Mouse (Mus musculus) adipocyte (in vitro differentiated cells): ENCODE data around the gene Pde2a.

Experiments used
- DNase-seq: peaks from one replicate; pipeline ENCODE4 v3.0.0-alpha.2; 2016; ENCODE audit warnings: low spot score

Pde2a gene

DNA sequence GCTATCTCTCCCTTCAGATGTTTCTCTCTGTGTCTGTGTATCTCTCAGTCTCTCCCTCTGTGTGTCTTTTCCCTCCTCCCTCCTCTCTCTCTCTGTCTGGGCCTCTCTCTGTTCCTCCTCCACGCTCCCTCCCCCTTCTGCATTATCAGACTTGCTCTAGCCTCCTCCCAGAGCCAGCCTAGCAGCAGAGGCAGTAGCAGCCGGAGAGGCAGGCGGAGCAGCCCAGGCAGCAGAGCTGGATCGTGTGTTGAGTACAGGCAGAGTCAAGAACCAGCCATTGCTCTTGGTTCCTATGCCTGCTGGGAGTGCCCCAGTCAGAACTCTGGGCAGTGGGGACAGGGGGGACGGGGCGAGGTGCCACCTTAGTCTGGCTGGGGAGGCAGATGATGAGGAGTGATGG lies at the start of gene Pde2a:
Gene Pde2a, plus strand, starts transcription at position 163 of the 400 bp plus-strand sequence.
- DNase-seq: no peak

DNA sequence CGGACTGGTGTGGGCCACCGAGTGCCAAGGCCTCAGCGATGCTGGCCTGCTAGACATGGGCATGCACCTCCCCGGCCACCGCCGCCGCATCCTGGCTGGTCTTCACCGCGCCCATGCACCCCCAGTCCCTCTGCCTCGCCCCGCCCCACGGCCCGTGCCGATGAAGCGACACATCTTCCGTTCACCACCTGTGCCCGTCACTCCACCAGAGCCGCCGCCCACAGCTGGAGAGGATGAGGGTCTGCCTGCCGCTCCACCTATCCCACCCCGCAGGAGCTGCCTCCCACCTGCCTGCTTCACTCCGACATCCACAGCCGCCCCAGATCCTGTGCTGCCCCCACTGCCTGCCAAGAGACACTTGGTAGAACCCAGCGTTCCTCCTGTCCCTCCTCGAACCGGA lies 48.4 kb upstream of the Pde2a start:
- DNase-seq: no peak

DNA sequence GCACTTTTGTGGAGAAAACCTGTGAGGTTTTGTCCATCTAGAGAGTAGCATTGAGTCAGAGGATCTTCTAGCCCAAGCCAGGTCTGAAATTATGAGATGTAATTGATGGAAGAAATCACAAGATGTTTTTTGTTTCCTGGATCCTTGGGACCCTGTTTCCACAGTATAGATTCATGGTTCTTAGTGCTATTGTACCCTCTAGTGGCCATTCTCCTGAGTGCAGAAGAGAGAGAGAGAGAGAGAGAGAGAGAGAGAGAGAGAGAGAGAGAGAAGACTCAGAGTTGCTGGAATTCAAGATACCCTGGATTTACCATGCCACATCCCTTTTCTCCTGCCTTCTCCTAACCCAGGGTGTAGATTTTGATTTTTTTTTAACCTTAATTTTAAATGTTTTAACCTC lies 47.3 kb upstream of the Pde2a start:
- peak; percentile 48 for DNase-seq

DNA sequence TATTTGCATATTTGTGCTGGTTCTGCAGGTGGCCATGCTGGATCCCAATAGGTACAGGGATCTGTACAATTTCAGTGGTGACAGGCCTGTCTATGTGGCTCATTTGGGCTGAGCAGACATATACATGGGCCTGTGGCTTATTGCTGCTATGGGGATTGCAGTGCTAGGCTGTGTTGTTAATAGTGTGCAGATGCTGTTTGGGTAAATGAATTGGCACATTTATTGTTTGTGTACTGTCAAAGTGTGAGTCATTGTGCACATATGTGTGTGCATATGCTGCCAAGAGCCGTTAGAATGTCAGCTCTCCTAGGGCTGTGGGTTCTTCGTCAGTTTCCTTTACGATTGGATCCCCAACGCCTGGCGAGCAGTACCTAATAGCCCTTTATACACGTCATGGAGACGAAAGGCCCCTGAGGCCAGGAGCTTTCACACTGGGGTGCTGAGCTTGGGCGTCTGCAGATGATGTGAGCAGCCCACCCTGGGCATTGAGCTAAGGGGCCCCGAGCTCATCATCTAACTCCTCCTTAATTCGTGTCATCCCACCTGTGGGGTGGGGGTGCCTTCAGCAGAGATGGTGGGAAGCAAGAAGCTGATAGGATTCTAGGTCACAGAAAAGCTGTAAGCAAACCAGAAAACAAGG lies 44.7 kb upstream of the Pde2a start:
- DNase-seq: no peak

DNA sequence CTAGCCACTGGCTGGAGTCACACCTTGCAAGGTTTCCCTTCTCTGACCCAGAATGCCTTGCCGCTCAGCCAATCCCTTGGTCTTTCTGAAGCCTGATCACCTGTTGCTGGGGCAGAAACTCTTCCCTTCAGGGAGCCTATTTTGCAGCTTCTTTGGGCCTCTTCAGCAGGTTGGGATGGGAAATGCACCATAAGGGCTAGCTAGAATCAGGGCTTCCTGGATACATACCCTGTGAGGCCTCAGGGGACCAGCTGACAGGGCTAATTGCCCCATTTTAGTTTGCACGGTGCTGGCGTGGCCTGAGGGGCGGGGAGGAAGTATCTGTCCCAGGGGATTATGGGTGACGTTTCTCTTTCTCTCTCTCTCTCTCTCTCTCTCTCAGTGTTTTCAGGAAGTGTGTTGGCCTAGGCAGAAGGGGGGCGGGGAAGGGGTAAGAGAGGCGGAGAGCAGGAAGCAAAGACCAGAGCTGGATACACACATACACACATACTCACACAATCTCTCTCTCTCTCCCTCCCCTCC lies 43.7 kb upstream of the Pde2a start:
- DNase-seq: peak; percentile 40

DNA sequence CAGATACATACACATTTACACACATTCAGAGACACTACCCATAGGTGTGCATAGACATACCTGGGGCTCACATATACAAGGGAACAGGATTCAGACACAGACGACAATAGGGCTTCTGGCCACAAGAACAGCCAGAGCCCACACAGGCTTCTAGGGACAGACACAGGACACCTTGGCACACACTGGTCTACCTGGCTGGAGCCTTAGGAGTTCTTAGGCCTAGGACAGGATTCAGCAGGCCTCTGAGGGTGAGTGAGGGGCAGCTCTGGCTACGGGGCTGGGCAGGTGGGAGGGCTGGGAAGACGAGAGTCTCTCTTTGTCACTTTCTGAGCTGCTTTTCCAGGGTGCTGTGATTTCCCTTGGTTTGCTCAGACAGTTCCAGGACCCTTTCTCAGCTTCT lies 43.2 kb upstream of the Pde2a start:
- no peak for DNase-seq

DNA sequence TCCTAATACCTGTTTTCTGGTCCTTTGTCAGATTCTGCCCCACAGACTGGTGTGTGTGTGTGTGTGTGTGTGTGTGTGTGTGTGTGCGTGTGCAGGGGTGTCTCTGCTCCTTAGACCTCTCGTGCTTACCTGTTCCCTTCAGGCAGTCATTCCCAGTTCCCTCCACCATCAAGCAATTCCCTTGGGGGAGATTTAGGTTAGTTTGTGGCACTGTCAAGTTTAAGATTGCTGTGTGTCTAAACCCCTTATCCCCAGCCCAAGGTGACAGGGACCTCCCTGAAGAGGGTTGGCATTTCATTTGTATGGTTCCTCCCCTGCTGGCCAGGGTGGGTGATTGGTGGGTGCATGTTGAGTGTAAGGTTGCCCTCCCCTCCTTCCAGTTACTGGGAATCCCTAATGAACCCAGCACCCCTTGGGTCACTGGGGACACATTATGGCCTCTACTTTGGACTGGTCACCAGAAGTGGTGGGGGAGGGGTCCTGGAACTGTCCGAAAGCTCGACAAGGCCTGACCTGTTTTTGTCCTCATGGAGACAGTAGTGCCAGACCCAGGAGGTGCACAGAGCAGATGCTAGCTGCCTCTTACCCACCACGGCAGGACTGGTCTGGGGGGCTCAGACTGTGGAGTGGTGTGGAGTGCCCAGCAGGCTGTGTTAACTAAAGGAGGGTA lies 42.6 kb upstream of the Pde2a start:
- DNase-seq: no peak

DNA sequence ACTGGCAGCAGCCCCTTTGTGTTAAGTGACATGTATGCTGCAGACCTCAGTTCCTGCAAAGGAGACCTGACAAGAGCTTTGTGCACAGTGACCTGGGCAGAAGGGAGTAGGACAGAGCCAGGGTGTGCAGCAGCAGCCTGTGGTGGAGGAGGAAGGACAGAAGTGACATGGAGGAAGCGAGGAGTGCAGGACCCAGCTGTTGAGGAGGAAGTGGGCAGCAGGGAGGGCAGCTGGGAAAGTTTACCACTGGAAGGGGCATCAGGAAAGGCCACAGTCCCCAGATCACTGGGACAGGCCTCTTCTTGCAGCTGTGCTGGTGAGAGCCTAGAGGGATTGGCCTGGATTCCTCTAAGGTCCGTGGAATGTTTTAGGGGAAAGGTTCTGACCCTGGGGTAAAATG lies 41.8 kb upstream of the Pde2a start:
- no peak for DNase-seq

DNA sequence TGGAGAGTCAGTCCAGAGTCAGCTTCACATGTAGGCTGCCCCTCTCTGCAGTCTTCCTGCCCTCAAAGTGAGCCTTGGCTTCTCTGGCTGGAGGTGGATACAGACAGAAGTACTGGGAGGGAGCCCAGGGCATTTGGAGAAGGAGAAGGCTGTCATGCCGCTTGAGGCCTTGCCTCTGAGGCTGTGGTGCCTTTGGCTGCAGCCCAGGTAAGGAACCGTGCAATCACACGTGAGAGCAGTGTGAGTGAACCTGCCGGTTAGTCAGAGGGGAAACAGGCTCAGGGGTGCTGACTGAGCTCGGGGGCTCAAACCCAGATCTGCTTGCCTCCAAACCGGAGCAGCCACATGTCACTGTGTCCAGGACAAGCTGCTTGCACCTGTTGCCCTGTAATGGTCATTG lies 40.0 kb upstream of the Pde2a start:
- no peak for DNase-seq

DNA sequence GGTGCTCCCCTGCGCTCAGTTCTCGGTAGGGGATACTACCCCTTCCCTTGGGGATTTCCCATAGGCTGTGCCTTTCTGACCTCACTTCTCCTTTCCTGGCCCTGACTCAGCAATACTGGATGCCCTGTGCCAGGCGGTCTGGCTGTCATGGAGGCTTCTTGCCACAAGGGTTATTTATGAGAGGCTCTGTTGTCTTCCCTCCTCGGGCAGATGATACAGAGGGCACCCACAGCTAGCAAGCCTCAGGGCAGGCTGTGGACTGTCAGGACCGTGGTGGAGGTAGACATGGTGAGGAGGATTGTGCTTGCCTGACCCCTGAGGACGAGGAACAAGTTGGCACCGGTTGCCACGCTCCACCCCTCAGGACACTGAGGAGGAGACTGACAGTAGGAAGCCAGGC lies 39.1 kb upstream of the Pde2a start:
- peak; percentile 10 for DNase-seq

DNA sequence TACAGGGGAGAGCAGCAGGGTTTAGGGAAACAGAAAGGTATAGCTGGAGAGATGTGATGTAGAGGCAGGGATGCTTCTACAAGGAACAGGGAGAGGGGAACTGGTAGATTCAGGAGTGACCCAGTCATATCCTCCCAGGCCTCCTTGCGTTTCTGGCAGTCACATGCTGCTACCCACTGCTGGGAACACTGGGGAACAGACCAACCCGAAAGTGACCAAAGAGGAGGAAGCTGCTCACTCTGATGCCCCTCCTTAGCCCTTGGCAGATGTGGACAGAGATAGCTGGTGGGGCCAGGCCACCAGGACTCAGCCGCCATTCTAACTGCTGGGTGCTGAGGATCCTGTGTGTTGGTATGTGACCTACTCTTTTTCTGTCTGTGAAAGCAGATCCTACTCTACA lies 37.7 kb upstream of the Pde2a start:
- DNase-seq: no peak

DNA sequence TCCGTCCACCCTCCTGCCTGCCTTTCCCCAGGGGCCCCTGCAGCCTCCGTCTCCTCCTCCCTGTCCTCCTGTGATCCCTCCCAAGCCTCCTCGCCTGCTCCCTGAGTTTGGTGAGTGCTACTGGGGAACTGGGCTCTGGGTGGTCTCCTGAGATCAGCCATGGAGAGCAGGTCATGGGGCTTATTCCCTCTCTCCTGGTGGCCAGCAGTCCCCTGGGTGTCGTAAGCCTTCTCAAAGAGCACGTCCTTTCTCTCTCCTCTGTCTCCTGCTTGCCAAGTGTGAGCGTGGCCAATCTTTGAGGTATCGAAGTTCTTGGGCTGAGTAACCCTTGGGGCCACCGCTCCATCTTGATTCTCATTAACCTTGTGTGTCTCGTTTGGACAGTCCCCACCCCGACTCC lies 36.6 kb upstream of the Pde2a start:
- DNase-seq: no peak

DNA sequence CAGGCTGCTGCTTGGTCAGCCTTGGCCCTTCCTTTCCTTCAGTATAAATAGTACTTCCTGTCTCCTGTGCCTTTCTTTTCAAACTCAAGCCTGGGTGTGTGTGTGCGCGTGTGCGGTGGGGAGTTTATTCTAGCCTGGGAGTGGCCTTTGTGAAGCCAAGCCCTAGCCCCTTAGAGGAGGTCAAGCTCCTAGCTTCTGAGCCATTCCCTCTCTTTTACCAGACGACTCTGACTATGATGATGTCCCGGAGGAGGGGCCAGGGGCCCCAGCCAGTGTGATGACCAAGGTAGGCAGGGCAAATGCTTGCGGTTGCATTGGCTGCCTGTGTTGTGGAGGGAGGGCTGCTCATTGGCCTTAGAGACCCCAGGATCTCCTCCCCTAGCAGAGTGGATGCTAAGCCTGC lies 36.2 kb upstream of the Pde2a start:
- no peak for DNase-seq

DNA sequence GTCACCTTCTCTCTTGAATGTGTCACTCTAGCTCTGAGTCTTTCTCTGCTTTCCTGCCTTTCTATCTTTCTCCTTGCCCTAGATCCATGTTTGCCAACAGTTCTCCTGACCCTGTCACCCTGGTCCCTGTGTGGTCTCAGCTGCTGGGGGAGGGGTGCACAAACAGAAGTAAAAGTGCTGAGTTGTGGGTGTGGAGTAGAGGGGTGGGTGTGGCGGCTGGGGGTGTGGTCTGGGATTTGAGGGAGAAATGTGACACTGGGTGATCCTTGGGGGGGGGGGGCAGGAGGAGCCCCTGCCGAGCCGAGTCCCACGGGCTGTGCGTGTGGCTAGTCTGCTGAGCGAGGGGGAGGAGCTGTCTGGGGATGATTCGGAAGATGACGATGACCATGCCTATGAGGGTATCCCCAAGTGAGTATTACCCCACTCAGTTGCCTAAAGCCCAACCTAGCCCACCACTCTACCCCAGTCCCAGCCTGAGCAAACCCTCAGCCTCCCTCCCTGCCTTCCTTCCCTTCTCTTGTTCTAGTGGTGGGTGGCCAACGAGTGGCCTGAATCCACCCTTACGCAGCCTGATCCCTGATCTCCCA lies 35.5 kb upstream of the Pde2a start:
- DNase-seq: no peak

DNA sequence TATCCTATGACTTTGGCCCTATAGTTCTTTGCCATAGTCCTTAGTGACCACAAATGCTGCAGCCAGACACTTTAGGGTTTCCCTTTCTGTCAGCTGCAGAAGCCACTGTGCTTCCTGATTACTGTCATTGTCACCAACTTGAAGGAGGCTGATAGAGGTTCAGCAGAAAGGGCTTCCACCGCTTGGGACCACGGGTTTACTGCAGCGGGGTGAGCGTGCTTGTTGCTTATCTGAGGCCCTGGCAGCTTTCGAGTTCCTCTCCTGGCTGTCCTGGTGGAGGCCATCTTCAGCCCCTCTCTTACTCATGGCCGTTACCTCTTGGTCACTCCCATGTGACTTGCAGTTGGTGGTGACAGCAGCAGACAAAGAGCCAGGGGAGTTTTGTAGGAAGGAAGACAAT lies 32.2 kb upstream of the Pde2a start:
- DNase-seq: no peak

DNA sequence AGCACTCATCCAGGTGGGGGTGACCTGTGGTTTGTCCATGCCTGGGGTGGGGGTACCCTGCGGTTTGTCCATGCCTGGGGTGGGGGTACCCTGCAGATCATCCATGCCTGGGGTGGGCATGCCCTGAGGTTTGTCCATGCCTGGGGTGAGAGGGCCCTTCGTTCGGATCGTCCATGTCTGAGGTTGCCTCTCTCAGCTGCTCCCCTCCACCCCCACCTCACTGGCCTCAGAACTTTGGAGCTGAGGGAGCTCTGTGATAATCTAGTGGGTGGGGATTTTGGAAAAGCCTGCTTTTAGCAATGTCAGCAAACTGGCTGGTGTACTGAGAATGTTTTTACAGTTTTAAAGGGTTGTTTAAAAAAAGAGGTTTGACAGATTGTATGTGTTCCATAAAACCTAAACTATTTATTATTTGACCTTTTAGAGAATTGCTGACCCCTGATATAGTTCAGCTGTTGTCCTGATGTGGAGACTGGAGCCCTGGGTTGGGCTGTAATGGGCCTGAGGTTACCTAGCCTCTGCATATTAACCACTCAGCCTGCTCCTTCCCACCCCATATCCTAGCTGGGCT lies 29.5 kb upstream of the Pde2a start:
- DNase-seq: no peak

DNA sequence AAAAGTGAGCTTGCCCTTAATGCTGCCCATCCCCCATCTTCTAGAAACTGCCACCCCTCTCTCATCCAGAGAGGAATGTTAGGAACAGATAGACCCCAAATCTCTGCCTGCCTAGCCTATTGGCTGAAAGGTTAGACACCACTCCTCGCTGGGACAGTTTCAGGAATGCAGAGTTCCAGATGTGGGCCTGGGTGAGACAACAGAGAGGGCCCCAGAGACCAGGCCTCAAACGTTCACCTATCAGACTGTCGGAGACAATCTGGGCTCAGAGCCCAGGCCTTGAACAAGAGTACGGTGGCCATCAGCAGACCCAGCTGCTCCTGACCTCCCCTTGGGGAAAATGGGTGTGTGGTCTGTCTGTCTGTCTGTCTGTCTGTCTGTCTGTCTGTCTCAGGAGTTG lies 28.5 kb upstream of the Pde2a start:
- peak; percentile 14 for DNase-seq

DNA sequence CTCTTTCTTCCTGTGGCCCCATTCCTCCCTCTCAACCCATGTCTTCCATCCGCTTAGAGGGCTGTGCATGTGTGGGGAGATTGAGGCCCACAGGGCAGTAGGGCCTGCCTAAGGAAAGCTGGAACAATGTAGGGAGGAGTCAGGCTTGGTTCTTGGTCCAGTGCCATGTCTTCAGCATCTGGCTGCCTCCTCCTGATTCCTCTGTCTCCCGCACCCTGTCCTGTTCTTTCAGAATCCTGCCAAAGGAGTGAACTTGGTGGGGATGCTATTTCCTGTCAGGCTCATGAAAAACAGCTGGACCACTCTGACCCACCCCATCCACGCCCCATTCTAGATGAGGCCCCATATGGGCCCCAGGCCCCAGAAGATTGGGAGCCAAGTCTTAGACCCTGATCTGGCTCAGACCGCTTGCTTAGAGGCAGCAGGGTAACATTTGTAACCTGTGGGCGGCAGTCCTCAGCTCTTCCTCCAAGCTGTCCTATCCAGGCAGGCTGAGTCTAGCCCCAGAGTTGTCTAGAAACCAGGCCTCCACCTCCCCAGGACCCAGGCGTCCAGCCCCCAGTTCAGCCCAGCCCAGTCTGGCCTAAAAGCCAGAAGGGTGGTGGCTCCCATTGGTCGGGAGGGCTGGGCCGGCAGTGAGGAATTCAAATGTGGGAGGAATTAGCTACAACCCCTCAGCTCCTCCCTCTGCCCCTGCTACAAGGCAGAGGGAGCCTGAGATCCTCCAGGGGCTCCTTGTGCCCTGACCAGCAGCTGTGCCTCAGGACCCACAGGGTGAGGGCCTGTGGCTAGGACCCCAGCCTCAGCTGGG lies 27.6 kb upstream of the Pde2a start:
- peak; percentile 65 for DNase-seq

DNA sequence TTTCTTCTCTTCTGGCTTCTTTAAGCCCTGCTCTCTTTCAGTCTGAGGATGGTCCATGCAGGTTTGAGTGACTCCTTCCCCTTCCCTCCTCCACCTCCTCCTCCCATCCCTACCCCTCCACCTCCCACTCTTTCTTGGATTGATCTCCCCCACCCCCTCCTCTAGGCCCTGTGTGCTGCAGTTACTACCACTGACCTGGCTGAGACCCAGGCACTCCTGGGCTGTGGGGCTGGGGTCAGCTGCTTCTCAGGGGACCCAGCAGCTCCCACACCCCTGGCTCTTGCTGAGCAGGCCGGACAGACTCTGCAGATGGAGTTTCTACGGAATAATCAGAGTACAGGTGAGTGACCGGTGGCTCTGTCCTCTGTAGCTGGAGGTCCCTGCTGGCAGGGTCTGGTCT lies 26.9 kb upstream of the Pde2a start:
- DNase-seq: no peak

DNA sequence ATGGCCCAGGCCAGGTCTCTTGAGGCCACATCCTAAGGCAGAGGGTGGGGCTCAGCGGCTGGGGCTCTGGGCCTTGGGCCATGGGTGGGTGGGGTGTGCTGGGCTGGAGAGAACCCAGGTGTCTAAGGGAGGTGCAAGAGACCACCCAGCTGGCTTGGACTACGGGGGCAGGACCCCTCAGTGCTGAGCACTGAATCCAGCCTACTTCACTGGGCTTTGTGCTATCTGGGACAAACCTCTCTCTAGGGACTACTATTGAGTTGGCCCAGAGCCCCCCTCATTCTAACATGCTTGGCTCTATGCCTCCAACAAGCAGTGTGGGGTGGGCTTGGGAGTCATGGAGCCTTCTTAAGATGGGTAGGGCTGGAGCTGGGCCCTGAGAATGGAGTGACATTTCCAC lies 26.0 kb upstream of the Pde2a start:
- DNase-seq: no peak

DNA sequence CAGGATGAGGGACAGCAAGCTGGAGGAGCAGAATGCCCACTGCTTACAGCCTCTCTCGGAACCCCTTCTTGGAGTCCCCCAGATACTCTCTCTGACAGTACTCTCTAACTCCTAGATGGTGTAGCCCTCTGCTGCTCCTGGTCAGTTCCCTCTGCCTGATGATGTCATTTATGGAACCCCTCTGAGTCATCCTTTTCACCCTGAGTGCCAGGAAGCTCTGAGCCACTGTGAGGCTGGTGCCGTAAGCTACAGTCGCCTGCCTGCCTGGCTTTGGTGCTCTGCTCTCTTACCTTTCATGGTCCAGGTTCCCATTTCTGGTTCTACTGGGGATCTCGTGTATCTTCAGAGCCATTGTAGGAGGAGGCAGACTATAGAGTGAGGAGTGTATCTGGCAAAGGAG lies 24.3 kb upstream of the Pde2a start:
- DNase-seq: no peak

DNA sequence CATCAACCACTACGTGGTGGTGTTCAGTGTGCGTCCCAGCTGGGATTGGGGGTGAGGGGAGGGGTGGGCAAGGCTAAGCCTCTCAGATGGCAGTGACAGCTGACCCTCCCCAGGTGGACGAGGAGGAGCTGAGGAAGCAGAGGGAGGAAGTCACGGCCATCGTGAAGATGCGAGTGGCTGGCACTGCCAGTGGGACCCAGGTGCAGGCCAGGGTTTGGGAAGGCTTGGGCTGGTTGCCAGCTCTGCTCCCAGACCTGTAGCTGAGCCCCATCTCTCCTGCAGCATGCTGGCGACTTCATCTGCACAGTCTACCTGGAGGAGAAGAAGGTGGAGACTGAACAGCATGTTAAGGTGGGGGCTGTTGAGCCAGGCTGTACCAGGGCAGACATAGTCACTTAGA lies 20.0 kb upstream of the Pde2a start:
- DNase-seq: no peak
